Mouse (Mus musculus): ENCODE data around the gene Cdpf1.

The Cdpf1 gene

DNA sequence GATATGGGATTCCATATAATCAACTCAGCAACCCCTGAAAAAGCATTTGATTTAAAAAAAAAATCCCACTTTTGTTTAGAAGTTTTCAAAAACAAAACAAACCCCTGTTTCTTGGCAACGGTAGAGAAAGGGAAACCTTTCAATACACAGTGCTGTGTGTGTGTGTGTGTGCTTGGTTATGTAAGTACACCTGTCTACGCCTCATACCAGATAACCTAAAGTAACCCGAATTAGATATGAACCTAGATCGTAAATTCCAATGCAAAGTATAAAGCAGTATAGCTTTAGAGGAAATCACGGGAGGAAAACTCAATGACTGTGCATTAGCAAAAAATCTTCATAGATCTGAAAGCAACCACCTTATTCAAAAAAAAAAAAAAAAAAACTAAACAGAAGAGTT lies 44.8 kb downstream of the Cdpf1 start:
- DNase-seq (ENCODE audit: low spot score in 2 of 2), result no peak

DNA sequence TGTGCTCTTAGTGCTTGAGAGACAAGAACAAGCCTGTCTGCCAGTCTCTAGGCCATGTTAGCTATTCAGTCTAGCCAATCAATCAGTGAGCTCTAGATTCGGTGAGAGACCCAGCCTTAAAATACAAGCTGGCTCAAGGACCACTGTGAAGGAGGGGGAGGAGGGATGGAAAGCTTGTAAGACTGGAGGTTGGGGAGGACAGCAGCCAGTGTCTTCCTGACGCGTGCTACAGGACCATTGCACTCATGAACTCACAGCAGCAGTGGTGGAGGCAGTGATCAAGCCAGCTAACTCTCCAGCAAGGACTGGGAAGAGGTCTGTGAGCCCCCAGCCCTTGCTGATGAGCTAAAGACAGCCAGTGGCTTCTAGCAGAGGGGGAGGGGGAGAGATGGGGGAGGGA lies 46.5 kb downstream of the Cdpf1 start:
- no peak for DNase-seq (ENCODE audit: low spot score in 2 of 2)

DNA sequence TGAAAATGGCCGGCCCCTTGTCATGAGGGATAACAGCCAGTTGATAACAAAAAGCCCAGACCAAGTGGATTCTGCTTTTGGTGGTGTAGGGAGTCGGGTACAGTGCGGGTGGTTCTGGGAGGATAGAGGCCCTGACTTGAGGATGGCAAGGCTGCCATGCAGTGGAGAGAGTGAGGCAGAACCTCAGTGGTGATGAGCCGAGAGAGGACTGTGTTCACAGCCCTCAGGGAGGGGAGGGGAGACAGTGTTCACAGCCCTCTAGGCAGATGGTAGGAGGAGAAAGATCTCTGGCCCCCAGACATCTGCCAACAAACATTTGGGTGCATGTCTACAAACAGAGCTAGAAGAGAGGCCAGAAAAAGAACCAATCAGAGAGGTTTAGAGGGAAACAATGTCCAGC lies 48.7 kb downstream of the Cdpf1 start:
- no peak for DNase-seq (ENCODE audit: low spot score in 2 of 2)

DNA sequence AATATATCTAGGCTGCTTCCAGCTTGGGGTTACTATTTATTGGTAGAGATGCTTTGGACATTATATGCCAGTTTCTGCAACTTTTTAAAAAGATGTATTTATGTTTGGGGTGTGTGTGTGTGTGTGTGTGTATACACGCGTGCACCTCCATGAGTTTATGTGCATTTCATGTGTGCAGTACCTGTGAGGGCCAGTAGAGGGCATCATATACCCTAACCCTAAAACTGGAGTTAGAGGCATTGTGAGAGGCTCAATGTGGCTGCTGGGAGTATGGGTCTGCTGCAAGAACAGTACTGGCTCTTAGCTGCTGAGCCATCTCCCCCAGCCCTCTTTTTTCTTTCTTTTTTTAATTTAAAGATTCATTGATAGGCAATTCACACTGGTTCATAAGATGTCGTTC lies 53.7 kb downstream of the Cdpf1 start:
- DNase-seq (ENCODE audit: low spot score in 2 of 2), result no peak

Measured in left cerebral cortex, adult 9 months (tissue).